Mouse (Mus musculus): ENCODE results near the gene Gm13057.
"Not testable (repeated sequence)": the region's sequence is repeated elsewhere in the genome, so short reads cannot be mapped to it uniquely, and the experiment has no call there.

The Gm13057 gene

GRCm38 (mm10) chr4:143551400-143551799, at the start of gene Gm13057, which contains the start of gene BC080695:
Gm13057 (plus strand) TSS chr4:143551709.
BC080695 (plus strand) TSS chr4:143551700.
- not testable (repeated sequence) for DNase-seq (ENCODE audit: low read depth, low spot score)

- DNase-seq (ENCODE audit: low read depth, low spot score): no peak
These were observed 40.5 kb upstream of the Gm13057 start, which contains the start of gene Gm13043 for GRCm38 (mm10) chr4:143511043-143511442. Gm13043 (plus strand) TSS chr4:143511343.

DNA sequence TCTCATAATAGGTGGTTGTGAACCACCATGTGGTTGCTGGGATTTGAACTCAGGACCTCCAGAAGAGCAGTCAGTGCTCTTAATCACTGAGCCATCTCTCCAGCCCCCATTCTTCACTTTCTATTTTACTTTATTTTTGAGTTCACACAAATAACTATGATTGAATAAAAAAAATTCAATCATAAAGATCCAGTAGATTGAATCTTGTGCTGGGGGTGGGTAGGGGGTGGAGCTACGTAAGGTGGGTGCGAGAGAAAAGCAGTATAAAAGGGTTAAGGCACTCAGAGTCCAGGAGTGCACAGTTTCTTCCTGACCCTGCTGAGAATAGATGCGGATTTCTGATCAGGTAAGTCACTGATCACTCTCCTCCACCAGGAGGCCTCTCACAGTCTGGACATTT, 15.9 kb upstream of the Gm13057 start, which contains the start of gene Gm13040:
TSS of gene Gm13040 (plus strand) at position 301 of the 400 bp plus-strand sequence.
- not testable (repeated sequence) for DNase-seq (ENCODE audit: low read depth, low spot score)
